Mouse (Mus musculus) cerebellum, postnatal 10 days (tissue): ENCODE data around the gene Etv3.
"Not testable (repeated sequence)": the region's sequence is repeated elsewhere in the genome, so short reads cannot be mapped to it uniquely, and the experiment has no call there.

Experiments used
- DNase-seq, 2 experiments: peaks; one replicate each; pipeline ENCODE4 v3.0.0; 2021; ENCODE audit warnings: mixed read lengths in 2 of 2

Gene Etv3

GRCm38 (mm10) chr3:87525043-87525836 lies at the start of gene Etv3:
Gene Etv3 (plus strand): TSS chr3:87525407.
- DNase-seq, result peak; percentile 97

GRCm38 (mm10) chr3:87477948-87478347 lies 47.3 kb upstream of the Etv3 start:
- DNase-seq, result not testable (repeated sequence)

DNA sequence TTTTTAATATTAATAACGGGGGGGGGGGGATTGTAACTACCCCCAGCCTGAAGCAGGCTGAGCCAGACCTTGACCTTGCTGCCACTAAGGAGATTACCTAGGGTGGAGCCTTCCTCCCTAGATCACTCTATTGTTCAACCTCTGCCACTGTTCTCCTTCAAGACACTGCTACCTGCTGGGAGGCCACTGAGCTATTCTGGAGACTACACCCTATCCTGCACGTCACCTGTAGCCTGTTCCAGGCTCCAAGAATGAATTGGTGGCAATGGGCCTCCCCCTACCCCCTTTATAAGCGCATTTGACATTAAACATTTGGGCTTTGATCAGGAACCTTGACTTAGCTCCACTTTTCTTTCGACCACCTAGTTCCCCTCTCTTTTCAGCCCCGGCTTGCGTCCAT lies 46.6 kb upstream of the Etv3 start:
- not testable (repeated sequence) for DNase-seq

DNA sequence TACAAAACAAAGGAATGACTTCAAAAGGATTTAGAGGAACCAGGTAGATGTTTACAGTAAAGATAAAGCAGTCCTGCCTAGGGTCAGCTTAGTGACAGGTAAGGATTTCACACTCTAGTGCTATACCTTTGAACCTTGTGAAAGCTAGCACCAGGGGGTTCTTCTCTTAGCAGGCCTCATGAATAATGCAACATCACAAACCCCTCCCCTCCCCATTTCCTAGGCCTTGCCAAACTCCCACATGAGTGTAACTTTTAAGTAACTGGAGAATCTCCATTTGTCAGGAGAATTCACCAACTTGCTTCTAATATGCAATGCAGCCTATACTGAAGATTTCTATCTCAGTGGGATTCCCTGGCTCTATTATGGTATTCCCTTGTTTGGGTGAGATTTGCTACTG lies 46.0 kb upstream of the Etv3 start:
- not testable (repeated sequence) for DNase-seq

DNA sequence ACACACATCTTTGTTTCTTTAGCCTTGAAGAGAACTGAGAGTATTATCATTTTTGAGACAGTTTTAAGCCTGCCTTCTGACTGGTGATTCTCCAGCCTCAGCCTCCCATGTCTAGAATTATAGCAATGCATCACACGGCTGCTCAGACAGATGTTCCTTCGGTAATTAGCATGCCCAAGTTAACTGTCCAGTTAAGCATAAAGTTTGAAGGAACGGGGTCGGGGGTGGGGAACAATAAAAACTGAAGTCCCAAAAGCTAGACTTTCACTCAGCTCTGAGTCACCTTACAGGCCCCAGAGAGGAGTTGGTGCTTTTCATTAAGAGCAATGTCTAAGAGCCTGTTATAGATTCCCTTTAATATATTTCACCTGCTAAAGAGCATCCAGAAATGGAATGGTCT lies 37.8 kb upstream of the Etv3 start:
- DNase-seq, result no peak

DNA sequence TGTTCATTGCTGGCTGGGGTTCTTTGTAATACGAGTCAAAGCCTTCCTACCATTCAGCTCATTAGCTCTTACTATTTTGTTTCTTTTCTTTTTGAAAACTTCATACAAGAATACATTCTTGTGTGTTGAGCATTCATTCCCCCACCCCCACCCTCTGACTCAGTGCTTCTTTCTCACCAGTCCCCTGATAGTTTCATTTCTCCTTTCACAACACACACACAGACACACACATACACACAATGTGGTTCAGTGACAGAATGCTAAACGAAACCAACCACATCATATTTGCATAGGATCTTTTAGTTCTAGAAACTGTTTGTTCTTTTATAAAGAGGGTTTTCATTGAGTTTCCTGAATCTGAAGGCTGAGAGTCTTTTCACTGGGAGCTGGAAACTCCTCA lies 37.3 kb upstream of the Etv3 start:
- no peak for DNase-seq

- DNase-seq, result no peak
Measured at GRCm38 (mm10) chr3:87498266-87498665, 26.9 kb upstream of the Etv3 start.

DNA sequence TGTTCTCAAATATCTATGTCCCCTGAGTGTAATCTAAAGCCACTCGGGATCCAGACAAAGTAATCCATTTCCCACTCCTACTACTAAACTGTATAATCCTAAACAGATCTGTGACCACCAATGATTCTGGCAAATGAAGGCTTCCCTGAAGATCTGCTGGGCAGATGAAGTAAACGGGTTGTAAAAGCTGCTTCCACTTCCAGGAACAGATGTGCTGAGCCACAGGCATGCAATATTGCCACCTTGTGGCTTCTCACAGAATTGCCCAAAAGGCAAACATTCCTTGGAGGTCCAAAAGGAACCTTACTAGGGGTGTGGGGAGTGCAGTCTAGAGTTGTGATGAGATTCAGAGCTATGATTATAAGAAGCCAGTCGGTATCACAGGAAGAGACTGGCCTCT lies 26.1 kb upstream of the Etv3 start:
- DNase-seq, result peak; percentile 85 to 86

- no peak for DNase-seq
Measured at GRCm38 (mm10) chr3:87500088-87501055, 24.8 kb upstream of the Etv3 start.

- no peak for DNase-seq
Measured at GRCm38 (mm10) chr3:87501151-87501550, 24.1 kb upstream of the Etv3 start.

DNA sequence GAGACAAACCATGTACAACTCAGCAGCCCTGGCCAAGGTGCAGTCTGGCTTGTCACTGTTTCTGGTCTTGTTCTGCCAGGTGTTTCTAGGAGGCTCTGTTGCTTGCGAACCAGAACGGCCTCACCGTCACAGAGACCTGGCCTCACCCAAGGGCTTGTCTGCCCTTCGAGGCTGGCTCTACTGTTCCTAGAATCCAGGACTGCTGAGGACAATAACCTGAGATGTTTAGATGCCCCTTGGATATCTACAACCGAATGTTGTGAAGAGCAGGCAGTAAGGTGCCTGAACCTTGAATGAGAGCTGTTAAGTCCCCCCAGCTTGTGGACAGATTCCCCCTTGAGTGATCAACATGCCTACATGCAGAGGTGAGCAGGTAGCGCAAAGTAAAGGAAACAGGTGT lies 22.4 kb upstream of the Etv3 start:
- no peak for DNase-seq

DNA sequence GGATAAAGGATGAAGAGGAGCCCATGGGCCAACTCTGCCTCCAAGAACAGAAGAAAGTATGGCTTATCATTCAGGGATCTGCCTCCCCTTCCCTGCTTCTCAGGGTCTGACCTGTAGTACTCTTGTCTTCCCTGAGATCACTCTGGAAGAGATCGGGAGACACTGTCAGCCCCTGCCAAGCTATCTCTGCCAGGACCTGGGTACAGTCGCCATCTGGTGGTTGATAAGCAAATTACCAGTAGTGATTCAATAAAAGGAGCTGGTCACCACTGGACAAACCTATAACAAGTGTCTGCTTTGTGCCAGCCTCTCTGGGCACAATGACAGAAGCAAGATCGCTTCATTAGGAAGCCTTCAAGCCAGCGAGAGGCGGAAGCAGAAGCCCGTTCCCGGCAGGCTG lies 20.9 kb upstream of the Etv3 start:
- DNase-seq, result peak; percentile 77 to 83

DNA sequence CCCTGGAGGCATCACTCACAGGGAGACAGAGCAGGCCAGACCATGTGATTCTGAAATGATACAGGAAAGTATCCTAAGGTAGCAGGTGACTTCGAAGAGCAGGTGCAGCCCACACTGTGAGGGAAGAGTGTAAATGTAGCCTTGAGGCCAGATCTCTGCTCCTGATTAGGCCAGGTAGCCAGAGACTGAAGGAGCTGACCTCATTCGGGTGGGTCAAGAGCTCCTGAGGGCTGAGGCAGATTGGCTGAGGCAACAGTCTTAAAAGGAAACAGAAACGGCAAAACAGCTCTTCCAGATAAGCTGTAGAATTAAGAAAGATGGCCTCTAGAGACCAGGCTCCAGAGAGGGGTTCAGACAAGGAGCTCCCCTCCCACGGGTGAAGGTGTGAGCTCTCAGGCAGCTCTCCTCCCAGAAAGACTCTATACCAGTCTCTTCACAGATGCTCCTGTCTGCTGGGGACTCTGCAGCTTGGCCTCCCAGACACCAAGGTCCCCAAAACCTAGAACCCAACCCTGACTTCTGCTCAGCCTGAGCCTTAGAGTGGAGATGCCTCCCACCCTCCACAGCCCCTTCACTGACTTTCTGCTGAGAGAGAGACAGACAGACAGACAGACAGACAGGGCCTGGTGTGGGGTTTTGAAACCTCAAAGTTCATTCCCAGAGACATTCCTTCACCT lies 20.3 kb upstream of the Etv3 start:
- DNase-seq, result no peak

DNA sequence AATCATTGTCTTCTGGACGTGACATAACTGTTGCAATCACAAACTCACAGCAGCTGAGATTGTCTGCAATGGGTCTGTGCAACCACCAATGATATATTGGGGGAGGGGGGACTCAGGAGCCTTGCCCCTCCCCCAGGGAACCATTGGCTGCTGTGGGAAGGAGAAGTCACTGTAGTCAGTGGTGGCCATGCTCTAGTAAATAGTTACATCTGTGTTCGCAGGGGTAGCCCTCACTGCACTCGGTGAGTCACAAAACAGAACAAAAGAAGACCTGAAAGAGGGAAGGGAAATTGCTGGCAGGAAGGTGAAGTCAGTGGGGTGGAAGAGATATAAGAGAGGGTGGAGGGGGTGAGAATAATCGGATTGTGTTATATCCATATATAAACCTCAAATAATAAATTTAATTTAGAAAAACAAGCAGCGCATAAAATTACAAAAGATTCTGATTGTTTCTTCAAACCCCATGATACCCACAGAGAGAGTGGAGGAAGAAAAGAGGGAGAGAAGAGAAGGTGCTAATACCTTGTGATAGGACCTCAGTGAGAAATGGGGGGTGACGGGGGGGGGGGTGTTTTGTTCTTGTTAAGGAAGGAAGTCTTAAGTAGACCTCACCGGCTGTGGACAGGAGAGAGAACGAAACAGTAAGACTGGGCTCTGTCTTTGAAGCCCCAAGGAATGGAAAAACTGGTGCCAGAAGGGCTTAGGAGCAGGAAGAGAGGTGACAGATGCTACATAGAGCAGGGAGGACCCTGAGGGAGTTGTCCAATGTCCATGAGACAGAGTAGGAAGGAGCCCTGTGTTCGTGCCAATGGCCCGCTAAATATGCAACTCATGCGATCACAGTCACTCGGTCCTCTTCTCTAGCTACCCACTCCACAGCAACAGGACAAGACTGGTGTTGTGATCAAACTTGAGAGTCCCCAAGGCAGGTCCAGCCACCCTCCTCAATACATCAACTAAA lies 18.5 kb upstream of the Etv3 start:
- DNase-seq, result peak; percentile 27 to 38

DNA sequence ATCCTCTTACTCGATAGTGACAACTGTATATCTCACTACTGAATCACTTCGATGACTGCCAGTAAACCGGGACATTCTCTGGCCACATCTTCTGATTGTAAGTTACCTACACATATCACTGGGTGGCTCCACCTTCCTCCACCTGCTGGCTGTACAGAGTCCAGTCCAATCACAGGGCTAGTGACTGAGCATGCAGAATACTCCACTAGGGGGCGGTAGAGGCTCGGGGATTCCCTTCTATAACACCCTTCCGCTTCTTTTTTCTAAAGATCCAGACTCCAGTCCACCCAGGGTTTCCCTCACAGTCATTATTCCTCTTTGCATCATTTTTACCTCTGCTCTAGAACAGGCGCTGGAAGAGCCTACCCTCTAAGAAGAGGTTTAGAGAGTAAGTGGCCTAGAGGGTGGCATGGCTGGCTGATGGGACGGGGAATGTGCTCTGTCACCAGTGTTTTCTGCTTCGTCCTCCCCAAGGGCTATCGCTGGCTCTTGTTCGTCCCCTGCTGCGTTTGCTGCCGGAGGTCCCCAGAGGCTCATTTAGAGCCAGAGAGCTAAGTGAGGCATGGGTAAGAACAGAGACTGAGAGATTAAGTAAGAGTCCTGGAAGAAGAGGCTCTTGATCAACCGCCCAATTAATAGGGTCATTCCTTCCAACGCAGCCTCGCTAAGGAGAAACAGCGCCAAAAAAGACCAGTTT lies 16.9 kb upstream of the Etv3 start:
- DNase-seq, result peak; percentile 95 to 99

DNA sequence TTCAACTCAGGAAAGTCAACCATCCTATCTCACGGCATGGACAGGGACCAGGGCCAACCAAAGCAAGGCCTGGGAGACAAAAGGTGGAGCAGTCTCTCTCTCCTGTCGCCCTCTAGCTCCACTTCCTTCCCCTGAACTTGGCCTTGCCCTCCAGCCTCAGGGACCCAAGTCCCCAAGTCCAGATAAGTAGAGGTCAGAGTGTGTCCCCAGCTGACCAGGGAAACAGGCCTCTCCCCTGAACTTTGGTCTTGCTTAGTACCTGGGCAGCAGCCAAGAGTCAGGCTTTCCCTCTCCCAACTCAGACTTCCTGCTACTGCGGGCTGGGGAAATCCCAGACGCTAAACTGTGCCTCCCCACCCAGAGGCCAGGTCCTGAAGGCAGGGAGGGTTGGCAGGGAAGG lies 16.1 kb upstream of the Etv3 start:
- DNase-seq, result peak in 1 of 2 experiments; percentile 27

GRCm38 (mm10) chr3:87510832-87511231 lies 14.4 kb upstream of the Etv3 start:
- DNase-seq, result no peak

DNA sequence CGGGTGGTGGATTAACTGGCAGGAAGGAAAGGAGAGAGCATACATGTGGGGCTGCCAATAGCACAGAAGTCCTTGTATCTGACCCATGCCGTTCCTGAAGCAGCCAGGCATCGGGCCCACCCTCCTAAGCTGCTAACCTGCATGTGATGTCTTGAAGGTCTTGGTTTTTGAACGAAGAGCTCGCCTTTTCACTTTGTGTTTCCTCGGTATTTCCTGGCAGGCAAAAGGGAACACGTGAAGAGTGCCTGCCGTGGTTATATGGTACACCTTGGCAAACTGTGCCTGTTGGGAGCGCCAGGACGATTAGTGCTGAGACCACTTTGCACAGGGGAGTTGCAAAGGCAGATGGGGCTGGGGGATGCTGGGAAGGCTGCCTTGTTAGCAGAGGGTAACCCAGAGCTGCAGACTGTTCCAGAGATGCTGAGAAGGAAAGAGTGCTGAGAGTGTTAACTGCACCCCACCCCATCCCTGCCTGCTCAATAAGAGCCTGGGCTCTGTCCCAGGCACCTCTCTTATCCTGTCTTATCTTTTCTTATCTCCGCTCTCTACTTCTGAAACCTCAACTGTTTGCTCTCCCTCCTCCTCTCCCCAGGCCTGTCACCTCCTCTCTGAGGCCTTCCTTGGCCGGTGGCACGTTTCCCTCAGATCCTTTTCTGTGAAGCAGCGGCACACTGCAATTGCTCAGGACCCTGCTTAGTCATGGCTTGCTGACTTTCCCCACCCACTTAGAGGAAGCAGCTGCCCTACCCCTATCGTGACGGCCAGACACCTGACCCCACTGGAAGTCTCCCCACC lies 13.0 kb upstream of the Etv3 start:
- peak; percentile 52 to 54 for DNase-seq

GRCm38 (mm10) chr3:87515567-87516081 lies 9.6 kb upstream of the Etv3 start:
- no peak for DNase-seq

- DNase-seq, result no peak
Measured at GRCm38 (mm10) chr3:87518425-87518824, 6.8 kb upstream of the Etv3 start.
